Mouse (Mus musculus) heart, postnatal 0 days (tissue): ENCODE measurements at regions not wholly inside any gene's neighbourhood (a gene's known extent, or its start where the extent isn't known, plus 50 kb on each side); places are given as distances from the start of the nearest gene placed in this dataset.

Experiments
- ATAC-seq: fragments of 200-750 bp; cut with Nextera tagmentation; 2 replicates; pipeline ENCODE4 v1.8.0; 2017; ENCODE audit warnings: low read depth, moderate number of reproducible peaks, moderate library complexity; ENCODE audit not compliant: insufficient read depth
- DNase-seq: peaks from one replicate; pipeline ENCODE4 v3.0.0-alpha.2; 2016; ENCODE audit warnings: low spot score
- H3K27ac ChIP-seq: fragments of 300-500 bp; sonication (generic); 2 replicates; pipeline ENCODE4 v1.5.1; 2014; ENCODE audit warnings: low read depth, mild to moderate bottlenecking
- H3K27me3 ChIP-seq: fragments of 300-500 bp; sonication (generic); 2 replicates; pipeline ENCODE4 v1.6.1; 2014; ENCODE audit warnings: low read length, mixed read lengths; ENCODE audit not compliant: control insufficient read depth, insufficient read depth
- H3K36me3 ChIP-seq: fragments of 300-500 bp; sonication (generic); replicated peaks from 2 replicates; pipeline ENCODE4 v1.6.1; 2014; ENCODE audit warnings: low read length, mixed read lengths; ENCODE audit not compliant: control insufficient read depth, insufficient read depth
- H3K4me1 ChIP-seq: fragments of 300-500 bp; sonication (generic); 2 replicates; pipeline ENCODE4 v1.6.1; 2014; ENCODE audit warnings: antibody characterized with exemption; ENCODE audit not compliant: control insufficient read depth, insufficient read depth
- H3K4me2 ChIP-seq: fragments of 300-500 bp; sonication (generic); 2 replicates; pipeline ENCODE4 v1.6.1; 2014; ENCODE audit warnings: low read depth, mild to moderate bottlenecking, low read length, moderate library complexity
- H3K4me3 ChIP-seq: fragments of 300-500 bp; sonication (generic); 2 replicates; pipeline ENCODE4 v1.5.1; 2014; ENCODE audit warnings: low read depth, low read length
- H3K9ac ChIP-seq: fragments of 300-500 bp; sonication (generic); replicated peaks from 2 replicates; pipeline ENCODE4 v1.6.1; 2014; ENCODE audit warnings: low read depth, low read length, mixed read lengths
- H3K9me3 ChIP-seq: fragments of 300-500 bp; sonication (generic); replicated peaks from 2 replicates; pipeline ENCODE4 v1.6.1; 2016; ENCODE audit warnings: low read length; ENCODE audit not compliant: control insufficient read depth
- CTCF ChIP-seq: IDR thresholded peaks from 2 replicates; pipeline ENCODE4 v1.5.1; 2016; ENCODE audit warnings: antibody characterized with exemption, control low read depth, low read depth
- EP300 ChIP-seq: IDR thresholded peaks from 2 replicates; pipeline ENCODE4 v1.6.1; 2016; ENCODE audit warnings: antibody characterized with exemption, low read depth
- WGBS: fragments of 180-500 bp; shearing (Covaris S2); extraction: QIAGEN DNeasy Blood & Tissue Kit; methylation state at CpG from one replicate; pipeline ENCODE4 v1.1.7; 2014; 5-methylcytosine and 5-hydroxymethylcytosine counted together

DNA sequence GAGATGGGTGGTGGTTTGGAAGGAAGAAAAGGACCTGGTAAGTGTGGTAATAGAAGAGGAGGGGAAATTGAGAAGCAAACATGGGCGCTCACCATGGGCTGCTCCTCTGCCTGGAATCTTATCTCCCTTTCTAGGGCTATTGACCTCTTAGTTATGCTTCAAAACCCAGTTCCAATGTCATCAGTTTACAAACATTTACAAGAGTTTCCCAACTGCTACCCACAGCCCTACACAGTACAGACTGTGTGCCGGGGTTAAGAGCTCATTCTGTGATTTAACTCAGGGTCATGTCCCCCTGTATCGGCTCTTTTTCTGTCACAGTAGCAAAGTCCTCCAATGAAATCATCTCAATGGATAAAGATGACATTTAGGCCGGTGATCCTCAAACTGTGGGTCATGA, 144.0 kb upstream of the Srrm4 start:
- H3K9me3 ChIP-seq: peaks cover 5% of the 10 kb centered on the region; the same call in 1 of the 2 replicates
- H3K4me3 ChIP-seq: no peak overlapping the region
- H3K36me3 ChIP-seq: no peaks in the 10 kb centered on the region
- ATAC-seq (no peak), DNase-seq (no peak)
- no peak overlapping the region for H3K9ac ChIP-seq
- no peak overlapping the region for H3K4me2 ChIP-seq
- 76% methylated on average over 4 of the region's 4 CpGs for WGBS
- no peaks in the 10 kb centered on the region for H3K4me1 ChIP-seq
- no peak for TF ChIP-seq CTCF
- TF ChIP-seq EP300: no peak
- H3K27ac ChIP-seq: no peak overlapping the region
- H3K27me3 ChIP-seq: no peaks in the 10 kb centered on the region

DNA sequence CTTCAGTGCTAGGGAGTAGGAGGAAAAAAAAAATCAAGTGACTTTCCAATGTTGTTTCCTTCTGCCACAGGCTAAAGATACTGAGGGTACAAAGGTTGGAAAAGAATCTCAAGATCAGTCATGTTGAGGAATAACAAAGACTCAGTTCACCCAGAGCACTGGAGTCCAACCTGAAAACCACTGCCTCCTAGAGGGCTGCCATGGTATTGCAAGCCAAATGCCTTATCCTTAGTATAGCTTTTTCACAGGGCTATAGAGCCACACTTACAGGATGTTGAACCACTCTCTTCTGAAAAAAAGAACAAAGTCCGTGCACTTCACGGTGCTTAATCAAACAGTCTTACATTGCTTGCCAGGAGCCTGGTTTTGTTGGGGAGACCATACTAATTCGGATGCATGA, 139.9 kb upstream of the Srrm4 start:
- TF ChIP-seq CTCF: no peak
- no peak for TF ChIP-seq EP300
- Histone ChIP-seq H3K27ac (no peak overlapping the region), H3K4me3 (no peak overlapping the region), H3K4me2 (no peak overlapping the region), H3K9ac (no peak overlapping the region), H3K9me3 (peaks cover 5% of the 10 kb centered on the region; the same call in 1 of the 2 replicates), H3K36me3 (no peaks in the 10 kb centered on the region), H3K4me1 (no peaks in the 10 kb centered on the region), H3K27me3 (no peaks in the 10 kb centered on the region)
- ATAC-seq (no peak), DNase-seq (no peak)
- 81% methylated on average over 3 of the region's 3 CpGs for WGBS

DNA sequence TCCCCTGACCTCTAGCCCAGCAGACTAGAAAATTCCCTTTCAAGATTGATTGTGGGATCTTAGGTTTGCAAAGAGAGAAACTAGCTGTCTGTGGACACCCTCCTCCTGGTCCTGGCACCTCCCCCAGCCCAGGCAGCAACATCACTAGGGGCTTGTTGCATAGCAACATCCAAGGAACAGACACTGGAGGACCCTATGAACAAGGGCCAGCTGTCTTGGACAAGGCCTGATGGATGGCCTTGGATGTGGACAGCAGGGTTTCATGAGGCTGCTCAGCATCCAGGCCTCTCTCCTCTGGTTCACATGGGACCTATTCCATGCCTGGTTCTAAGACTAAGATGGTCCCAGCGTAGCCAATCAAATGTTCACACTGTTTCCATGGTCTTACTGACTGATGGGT, 127.6 kb upstream of the Srrm4 start:
- Histone ChIP-seq H3K27ac (no peak overlapping the region), H3K27me3 (no peaks in the 10 kb centered on the region), H3K4me1 (no peaks in the 10 kb centered on the region), H3K4me3 (no peak overlapping the region), H3K9ac (no peak overlapping the region), H3K36me3 (no peaks in the 10 kb centered on the region), H3K4me2 (no peak overlapping the region), H3K9me3 (no peaks in the 10 kb centered on the region)
- TF ChIP-seq CTCF (no peak), EP300 (no peak)
- no peak for DNase-seq
- ATAC-seq: no peak
- 63% methylated on average over 1 of the region's 1 CpGs for WGBS

DNA sequence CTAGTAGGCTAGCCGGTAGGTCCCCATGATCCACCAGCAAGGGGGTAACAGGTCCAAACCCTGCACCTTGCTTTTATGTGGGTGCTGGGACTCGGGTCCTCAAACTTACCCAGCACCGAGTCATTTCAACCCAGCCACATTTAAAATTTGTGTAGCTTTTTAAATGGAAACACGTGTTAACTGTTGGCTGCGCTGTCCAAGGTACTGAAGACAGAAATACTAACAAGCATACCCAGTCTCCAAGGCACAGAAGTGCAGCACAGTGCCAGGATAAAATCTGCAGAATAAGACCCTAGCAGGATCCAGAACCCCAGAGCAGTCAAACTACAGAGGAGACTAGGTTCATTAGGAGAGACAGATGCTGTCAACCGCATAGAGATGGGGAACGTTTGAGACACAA, 122.6 kb upstream of the Srrm4 start:
- Histone ChIP-seq H3K27ac (no peak overlapping the region), H3K4me2 (no peak overlapping the region), H3K27me3 (no peaks in the 10 kb centered on the region), H3K4me3 (no peak overlapping the region), H3K36me3 (no peaks in the 10 kb centered on the region), H3K4me1 (no peaks in the 10 kb centered on the region), H3K9ac (no peak overlapping the region), H3K9me3 (no peaks in the 10 kb centered on the region)
- 26% methylated on average over 7 of the region's 7 CpGs for WGBS
- TF ChIP-seq EP300: no peak
- TF ChIP-seq CTCF: no peak
- DNase-seq: no peak
- ATAC-seq: no peak

DNA sequence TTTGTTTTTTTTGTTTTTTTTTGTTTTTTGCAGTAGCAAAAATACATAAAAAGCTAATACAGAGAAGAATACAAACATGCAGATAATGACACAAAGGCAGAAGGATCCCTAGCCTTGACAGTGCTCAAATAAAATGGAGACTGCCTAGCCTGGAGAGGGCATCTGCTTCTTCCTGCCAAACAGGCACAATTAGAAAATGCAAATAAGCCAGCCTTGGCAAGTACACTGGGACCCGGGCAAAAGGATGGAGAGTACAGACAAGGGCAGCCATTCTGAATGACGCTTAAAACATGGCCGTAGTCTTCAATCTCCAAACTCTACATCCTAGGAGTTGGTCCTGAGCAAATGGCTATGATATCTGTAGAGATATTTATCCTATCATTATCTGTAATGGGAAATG, 120.4 kb upstream of the Srrm4 start:
- H3K27ac ChIP-seq: no peak overlapping the region
- no peak for ATAC-seq
- 76% methylated on average over 3 of the region's 3 CpGs for WGBS

DNA sequence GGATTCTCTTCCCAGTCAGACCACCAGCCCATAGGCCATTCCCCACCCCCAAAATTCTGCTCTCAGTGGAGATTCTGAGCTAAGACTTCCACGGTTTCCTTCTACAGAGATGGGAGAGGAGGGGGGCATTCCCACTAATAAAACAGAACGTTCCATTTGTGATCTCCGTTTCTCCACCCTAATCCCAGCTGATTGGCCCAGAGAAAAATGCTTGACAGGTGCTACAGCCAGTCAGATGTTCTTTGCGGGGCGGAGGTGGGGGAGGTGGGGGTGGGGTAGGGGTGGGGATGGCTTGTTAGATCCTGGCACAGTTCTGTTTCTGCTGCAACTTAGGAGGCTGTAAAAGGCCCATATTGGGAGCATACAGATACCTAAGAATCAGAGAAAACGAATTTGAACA, 116.9 kb upstream of the Srrm4 start:
- no peak overlapping the region for H3K4me3 ChIP-seq
- TF ChIP-seq EP300 (no peak), CTCF (no peak)
- H3K4me2 ChIP-seq: no peak overlapping the region
- H3K36me3 ChIP-seq: no peaks in the 10 kb centered on the region
- no peaks in the 10 kb centered on the region for H3K9me3 ChIP-seq
- DNase-seq: no peak
- WGBS: 25% methylated on average over 6 of the region's 6 CpGs
- no peaks in the 10 kb centered on the region for H3K27me3 ChIP-seq
- H3K4me1 ChIP-seq: no peaks in the 10 kb centered on the region
- no peak for ATAC-seq
- no peak overlapping the region for H3K9ac ChIP-seq
- no peak overlapping the region for H3K27ac ChIP-seq

More for the DNA sequence above, 120.4 kb upstream of the Srrm4 start:
- H3K4me1 ChIP-seq: no peaks in the 10 kb centered on the region
- no peak overlapping the region for H3K4me3 ChIP-seq
- no peaks in the 10 kb centered on the region for H3K9me3 ChIP-seq
- TF ChIP-seq CTCF (no peak), EP300 (no peak)
- no peak overlapping the region for H3K4me2 ChIP-seq
- no peak overlapping the region for H3K9ac ChIP-seq
- DNase-seq: no peak
- H3K27me3 ChIP-seq: no peaks in the 10 kb centered on the region
- H3K36me3 ChIP-seq: no peaks in the 10 kb centered on the region
